23 mouse cellular contexts compared by ENCODE assay signal in the genomic region with DNA sequence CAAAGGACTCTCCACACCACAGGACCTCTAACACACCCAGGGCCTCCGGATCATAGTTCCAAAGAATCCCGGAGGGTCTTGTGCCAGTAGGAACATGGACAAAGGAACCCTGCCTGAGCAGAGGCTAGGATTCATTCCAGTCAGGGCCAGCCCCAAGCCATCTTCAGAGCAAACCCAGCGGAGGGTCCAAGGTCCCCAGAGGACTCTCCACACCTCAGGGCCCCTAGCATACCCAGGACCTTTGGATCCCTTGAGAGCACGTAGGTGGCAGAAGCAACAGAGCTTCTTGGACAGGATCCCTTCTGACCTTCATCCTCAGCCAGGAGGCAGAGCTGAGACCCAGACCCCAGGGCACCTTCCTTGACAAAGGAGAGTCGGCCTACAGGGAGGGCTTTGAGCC.
"Had no signal": no experiment of that assay in that cellular context is flagged by ENCODE, and none has a peak within 500 bp of the region (broad histone marks: within the 10 kb centered on the region; RNA-seq: fewer than 3 reads in every experiment).

No protein-coding gene starts in this region.

- H3K4me2 ChIP-seq: heart, embryonic 11.5 days; heart, embryonic 13.5 days; heart, embryonic 15.5 days; hindbrain, embryonic 13.5 days; hindbrain, embryonic 15.5 days; kidney, embryonic 15.5 days; limb, embryonic 13.5 days; limb, embryonic 15.5 days; liver, embryonic 12.5 days had no signal

- H3K4me1 ChIP-seq: heart, embryonic 15.5 days; hindbrain, embryonic 15.5 days; kidney, embryonic 15.5 days; limb, embryonic 13.5 days; limb, embryonic 15.5 days; liver, embryonic 12.5 days had no signal

- ATAC-seq: hindbrain, postnatal 0 days; liver, embryonic 12.5 days had no signal

- H3K27me3 ChIP-seq: heart, embryonic 13.5 days; heart, embryonic 15.5 days; hindbrain, embryonic 13.5 days; hindbrain, embryonic 15.5 days; kidney, embryonic 15.5 days; limb, embryonic 13.5 days; limb, embryonic 15.5 days; liver, embryonic 12.5 days had no signal

- DNase-seq: gastrocnemius, postnatal 14 days; gastrocnemius, postnatal 36 days; heart, adult 18-20 months; heart, postnatal 14 days; heart, postnatal 36 days; kidney, adult 2 months; kidney, adult 9 months; kidney, postnatal 14 days; layer of hippocampus, adult 9-11 months; layer of hippocampus, postnatal 36 days; left cerebral cortex, postnatal 4 days had no signal

- H3K36me3 ChIP-seq: heart, embryonic 13.5 days; heart, embryonic 15.5 days; hindbrain, embryonic 15.5 days; limb, embryonic 15.5 days; liver, embryonic 12.5 days had no signal

- H3K9ac ChIP-seq: heart, embryonic 13.5 days; heart, embryonic 15.5 days; hindbrain, embryonic 13.5 days; hindbrain, embryonic 15.5 days; kidney, embryonic 15.5 days; limb, embryonic 13.5 days; limb, embryonic 15.5 days; liver, embryonic 12.5 days; liver, embryonic 14.5 days had no signal

- H3K4me3 ChIP-seq: heart, embryonic 13.5 days; heart, embryonic 15.5 days; hindbrain, embryonic 13.5 days; hindbrain, embryonic 15.5 days; kidney, embryonic 15.5 days; limb, embryonic 13.5 days; limb, embryonic 15.5 days; liver, embryonic 12.5 days had no signal

- H3K9me3 ChIP-seq: heart, embryonic 13.5 days; heart, embryonic 15.5 days; hindbrain, embryonic 13.5 days; hindbrain, embryonic 15.5 days; kidney, embryonic 15.5 days; limb, embryonic 13.5 days; limb, embryonic 15.5 days; liver, embryonic 12.5 days had no signal

- H3K27ac ChIP-seq: heart, embryonic 13.5 days; heart, embryonic 15.5 days; hindbrain, embryonic 13.5 days; hindbrain, embryonic 15.5 days; hindbrain, postnatal 0 days; kidney, embryonic 15.5 days; kidney, postnatal 0 days; limb, embryonic 13.5 days; limb, embryonic 15.5 days; liver, embryonic 12.5 days; liver, embryonic 14.5 days had no signal
